Mouse (Mus musculus): ENCODE measurements around the gene Macrod2.
A peak's percentile ranks its signal among the peaks of the same experiment; 100 is the strongest.

Gene Macrod2

DNA sequence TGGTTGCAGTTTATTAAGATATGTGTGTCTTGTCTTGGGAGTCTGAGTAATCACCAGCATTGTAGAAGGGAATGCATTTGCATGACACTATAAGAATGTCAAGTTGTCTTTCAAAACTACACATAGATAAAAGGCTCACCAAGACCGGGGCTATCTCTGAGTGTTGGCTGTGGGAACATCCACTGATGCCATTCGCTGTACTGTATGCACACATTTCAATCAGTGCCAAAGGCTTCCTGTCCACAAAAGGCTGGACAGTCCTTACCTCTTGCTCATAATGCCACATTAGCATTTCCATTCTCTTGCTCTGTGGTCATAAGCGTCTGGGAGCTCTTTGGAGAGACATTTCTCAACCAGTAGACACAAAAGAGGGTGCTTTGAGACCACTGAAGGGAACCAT is 1713.8 kb downstream of the Macrod2 start:
- DNase-seq = no peak

DNA sequence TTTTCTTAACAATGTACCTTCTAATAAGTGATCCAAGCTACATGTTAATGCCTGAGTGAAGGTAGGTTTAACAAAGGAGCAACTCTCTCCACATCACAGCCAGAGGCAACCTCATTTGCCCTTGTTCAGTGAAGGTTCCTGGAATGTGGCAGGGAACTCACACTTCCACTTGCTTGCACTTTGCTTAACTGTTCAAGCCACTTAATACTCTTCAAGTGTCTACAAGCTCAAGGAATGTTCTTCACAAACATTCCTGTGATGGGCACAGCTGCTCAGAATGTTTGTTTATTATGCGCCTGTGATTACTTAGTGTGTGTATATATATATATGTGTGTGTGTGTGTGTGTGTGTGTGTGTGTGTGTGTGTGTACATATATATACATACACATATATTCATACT is 1721.5 kb downstream of the Macrod2 start:
- no peak for DNase-seq

DNA sequence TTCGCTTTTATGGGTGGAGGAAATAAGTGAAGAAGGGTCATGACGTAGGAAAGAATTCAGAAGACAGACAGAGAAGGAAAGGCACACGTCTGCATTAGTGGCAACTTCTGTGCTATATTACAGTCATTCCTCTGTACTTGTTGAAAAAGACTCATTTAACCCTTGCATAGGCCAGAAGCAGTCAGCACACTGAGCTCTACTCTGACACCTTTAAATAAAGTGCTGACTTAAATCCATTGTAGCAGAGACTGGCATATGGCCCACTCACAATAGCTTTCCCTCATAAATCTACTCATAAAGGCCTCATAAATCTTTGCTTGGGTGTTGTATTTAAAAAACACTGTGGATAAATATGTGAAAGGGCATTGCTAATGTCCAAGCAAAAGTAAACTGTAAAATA is 1733.0 kb downstream of the Macrod2 start:
- DNase-seq = no peak

DNA sequence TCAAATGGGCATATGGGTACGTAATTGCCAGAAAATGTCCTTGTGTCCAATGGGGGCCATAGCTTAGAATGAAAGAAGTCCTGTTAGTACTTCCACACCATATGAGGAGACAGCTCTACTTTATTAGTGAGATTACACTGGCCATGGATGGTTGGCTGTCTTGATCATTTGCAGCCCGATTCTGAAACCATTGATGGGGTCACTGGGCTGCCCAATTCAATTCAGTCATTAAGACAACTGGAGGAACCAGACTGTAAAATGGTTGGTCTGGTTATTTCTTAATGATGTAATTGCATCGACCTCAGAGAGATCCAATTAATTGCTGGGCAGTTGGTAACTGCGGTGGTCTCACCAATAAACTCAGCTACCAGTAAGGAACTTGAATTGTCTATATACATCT is 1734.1 kb downstream of the Macrod2 start:
- no peak for DNase-seq

DNA sequence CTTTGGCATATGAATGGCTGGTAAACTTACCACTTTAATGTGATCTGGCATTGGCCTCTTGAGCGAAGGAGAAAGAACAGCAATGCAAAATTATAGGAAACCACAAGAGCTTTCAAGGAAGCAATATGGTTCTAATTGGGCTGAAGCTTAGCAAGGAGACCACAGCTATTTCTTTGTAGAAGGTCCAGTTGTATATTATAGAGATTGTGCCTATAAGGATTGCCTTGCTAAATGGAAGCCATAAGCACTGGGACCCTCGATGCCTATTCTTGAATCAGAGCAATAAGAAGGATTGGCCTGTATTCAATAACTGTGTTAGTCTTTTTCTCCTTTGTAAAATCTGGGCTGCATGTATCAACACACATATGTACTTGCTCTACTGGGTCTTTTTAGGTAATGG is 1754.2 kb downstream of the Macrod2 start:
- no peak for DNase-seq

DNA sequence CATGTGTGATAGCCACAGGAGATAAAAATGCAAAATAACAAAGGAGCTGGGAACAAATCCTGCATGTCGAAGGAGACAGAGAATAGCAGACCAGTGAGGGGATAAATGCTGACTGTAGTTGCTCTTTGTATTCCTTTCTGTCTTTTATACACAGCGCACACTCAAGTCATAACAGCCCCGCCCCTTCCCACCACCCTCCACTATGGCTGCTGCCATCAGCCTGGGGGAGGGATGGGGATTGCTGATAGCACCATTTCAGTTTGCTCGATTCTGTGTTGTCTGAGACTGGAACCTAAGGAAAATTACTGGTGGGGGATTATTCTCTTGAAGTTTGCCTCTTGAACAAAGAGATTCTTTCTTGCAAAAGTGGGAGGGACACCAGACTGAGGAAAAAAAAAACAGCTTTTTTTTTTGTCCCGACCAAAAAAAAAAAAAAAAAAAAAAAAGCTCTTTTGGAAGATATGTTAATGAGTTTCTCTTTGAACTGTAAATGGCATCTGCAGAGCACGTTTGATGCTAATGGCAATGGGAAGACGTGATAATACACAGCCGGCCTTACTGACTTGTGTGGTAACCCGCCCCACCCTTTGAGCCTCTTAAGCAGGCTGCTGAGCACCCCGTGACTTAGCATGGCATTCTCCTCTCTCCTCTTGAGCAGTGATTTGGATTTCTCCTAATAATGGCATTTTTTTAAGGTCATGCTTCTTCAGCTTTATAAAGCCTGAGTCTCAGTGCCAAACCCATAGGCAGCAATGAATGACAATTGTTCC is 1768.6 kb downstream of the Macrod2 start:
- DNase-seq = no peak

DNA sequence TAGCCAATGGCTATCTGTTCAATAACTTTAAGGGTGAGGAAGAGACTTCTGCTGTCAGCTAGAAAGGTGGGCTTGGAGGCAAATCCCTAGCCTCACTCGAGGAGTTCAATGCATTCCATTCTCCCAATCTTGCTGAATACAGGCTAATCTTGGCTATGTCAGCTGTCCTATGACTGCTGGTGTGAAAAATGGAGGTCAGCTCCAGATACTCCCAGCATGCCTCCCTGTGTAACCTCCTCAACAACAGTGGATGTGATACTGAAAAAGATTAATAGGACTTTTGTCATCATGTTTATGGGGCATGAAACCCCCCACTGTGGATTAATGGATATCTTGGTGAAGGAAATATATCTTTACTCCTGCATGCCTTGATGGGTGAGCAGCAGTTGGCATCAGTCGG is 1774.5 kb downstream of the Macrod2 start:
- DNase-seq = no peak

DNA sequence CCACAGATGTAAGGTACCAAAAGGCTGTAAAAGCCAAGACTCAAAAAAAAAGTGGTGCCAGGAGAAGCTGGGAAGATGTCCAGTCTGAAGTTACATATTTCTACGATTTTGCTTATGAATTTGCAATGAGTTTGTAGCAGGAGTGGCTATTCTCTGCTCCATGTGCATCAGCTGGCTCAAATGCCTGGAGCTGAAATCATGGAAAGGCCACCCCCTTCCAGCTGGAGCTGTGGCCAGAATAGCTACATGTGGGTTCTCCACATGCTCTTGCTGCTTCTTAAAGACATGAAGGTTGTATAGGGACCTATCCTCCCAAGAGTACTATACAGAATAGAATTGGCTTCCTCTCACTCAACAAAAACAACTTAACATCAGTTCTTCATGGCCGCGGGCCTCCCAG is 1777.6 kb downstream of the Macrod2 start:
- DNase-seq = peak; percentile 14

DNA sequence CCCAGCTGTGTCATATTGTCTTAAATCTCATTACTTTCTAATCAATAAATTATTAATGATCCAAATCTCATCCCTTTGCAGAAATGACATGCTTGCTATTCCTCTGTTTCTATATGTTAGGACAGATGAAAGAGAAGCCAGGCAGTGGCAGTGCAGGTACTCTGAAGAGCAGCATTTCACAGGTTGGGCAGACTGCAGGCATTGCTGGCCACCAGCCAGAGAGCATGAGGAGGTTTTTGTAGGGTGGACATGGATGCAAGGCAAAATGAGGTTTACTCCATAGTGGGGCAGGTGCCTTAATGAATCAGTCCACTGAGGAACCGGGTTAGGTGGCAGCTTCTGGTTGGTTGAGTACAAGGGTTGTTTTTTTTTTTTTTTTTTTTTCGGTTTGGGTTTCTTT is 1778.9 kb downstream of the Macrod2 start:
- no peak for DNase-seq

DNA sequence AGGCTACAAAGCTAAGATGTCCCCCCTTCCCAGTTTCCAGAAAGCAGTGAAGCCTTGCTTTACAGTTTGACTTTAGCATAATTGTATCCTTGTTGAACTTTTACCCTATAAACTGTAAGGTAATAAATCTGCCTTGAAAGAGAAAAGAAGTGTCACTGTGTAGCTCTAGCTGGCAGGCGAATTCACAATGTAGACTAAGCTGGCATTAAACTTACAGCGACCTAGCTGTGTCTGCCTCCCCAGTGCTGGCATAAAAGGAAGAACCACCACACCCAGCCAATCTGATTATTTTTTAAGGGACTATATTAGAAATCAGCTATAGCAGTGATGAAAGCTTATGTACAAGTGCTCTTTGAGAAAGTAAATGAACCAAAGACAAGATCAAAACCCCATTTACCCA is 1791.8 kb downstream of the Macrod2 start:
- DNase-seq = no peak

DNA sequence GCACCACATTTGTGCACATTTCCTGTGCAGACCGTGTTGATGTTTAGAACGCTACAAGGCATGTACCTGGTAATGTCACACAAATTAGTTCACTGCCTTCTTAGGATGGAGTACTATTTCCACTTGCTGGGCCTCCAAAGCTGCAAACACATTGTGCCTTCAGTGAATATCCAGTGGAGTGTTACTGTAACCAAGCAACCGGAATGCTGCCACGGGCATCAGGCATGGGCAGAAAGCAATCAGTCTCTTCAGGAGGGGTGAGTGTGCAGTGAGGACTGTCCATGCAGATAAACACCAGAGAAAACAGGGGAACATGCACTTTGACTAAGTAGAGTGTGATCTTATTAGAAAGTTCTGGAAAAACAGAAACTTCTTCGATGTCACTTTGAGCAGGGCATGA is 1792.3 kb downstream of the Macrod2 start:
- DNase-seq = no peak

DNA sequence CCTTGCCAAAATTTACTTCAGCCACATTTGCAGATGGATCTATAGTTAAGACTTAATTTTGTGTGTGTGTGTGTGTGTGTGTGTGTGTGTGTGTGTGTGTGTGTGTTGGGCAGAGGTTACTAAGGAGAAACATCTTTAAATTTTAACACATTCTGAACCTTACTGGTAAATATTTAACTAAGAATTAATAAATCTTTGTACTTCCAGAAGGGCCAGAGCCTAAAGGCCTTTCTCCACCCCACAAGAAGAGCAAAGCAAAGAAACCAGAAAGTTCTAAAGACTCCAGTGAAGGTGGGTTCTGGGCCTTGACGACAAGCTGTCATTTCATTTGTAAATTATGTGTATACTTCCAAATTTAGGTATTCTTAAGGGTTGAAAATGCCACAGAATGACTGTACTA is 1822.3 kb downstream of the Macrod2 start:
- DNase-seq = no peak

DNA sequence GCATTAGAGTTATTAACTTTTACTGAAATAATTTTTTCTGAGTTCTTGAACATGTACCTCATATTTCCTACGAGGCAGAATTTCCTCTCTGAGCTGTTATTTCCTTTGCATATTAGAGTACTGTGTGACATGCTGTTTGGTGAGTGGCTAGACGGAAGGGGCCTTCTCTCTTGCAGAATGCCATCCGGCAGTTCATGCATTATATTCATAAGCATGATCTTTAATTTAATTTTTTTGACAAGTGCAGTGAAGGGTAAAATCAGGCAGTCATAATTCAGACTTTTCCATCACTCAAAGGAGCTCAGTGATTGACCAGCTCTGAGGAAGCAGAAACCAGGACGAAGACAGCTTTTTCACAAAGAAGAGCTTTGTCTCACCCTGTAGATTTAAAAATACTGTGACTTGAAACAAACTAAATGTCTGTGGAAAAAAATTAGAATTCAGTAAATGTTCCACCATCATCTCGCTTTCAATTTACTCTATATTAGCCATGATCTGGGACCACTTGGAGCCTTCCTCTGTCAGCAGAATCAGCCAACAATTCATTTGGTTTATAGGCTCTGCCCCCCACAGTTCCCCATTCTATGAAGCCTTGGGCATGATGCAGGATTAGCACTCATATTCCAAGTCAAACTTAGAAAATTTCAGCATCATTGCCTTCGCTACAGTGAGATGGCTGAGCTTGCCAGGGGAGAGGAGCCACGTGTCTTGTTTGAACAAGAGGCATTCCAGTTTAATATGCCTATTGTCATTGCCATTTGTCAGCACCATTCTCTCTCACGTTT is 1827.2 kb downstream of the Macrod2 start:
- no peak for DNase-seq

DNA sequence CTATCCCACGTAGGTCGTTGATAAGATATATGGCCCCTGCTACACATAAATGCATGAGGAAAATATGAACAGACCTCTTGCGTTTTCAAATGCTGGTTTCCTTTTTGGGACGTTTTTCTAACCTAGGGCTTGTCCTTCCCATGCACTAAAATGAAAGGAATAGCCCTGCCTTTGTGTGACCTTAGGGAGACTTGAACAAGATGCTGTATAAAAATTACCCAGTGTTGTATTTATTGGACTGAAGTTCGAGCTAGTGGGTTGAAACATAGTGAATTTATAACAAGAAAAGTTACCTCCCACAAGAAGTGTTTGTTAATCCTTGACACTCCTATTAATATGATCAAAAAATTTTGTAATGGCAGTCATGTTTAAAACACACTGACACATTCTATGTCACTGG is 1827.8 kb downstream of the Macrod2 start:
- no peak for DNase-seq

DNA sequence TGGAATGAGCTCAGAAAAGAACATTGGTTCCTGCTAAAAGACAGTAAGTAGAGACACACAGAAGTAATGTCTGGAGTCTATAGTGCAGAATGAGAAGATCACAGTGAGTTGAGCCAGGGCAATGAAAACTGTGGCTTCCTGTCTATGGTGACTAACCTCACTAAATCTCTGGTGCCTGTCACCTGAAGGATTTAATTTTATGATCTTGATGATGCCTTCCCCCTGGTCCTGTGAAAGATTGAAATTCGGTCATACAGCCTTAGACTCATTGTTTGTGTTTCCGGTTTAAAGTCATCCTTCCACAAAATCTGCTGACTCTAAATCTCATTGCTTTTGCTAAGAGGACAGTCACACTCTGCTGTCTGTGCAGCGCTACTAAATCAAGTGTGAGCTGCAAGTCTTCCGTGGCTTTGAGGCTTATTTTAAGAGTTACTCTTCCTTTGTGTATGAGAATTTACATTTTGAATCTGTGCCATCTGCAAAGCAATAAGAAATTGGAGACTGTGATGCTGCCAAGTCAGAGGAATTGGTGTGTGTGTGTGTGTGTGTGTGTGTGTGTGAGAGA is 1836.0 kb downstream of the Macrod2 start:
- no peak for DNase-seq

DNA sequence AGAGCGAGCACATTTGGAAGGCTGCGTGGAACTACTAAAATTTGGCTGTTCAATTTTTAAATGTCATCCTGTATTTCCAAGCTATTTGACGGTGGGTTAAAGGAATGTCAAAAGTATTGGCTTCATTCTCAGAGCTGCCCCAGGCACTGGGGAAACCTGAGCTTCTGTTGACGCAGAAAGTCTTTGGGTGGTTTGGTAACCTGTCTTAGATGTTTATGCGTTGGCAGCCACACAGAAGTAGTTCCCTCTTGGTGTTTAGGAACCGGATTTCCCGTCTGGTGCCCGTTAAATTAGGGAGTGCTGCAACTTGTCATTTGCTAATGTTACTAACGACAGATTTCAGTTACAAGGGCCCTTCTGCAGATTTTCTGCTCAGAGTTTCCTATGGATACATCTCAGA is 1837.7 kb downstream of the Macrod2 start:
- no peak for DNase-seq

DNA sequence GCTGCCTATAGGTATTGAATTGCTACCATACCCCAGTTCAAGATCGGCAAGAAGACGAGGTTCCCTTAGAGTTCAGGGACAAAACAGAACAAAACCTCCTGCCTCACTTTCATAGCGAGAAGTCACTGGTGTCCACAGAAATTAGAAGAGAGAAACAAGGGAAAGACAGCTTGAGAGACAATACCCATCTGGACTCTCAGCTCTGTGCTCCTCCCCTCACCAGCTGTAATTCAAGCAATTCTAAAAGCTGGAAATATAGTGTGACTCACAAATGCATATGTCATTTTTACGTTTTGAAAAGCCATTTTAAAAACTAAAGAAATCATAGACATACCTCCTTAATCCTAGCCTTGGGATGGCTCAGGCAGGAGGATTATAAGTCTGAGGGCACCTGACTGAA is 1848.4 kb downstream of the Macrod2 start:
- DNase-seq = no peak

DNA sequence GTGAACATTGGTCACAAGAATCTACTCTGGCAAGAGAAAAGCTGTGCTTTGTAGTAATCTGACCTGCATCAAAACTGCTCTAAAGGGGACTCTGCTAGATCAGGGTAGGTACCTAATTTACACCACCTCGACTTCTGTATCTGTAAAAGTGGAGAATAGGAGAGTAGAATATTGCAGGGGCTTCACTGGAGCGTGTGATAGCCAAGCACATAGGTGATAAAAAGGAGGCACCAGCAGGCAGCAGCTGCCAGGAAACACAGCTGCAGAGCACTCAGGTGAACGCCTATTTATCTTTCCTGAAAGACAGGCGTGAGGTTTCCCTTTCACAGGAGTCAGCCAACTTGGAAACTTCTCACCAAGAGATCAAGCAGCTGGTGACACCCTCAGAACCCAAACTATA is 1855.3 kb downstream of the Macrod2 start:
- DNase-seq = no peak

DNA sequence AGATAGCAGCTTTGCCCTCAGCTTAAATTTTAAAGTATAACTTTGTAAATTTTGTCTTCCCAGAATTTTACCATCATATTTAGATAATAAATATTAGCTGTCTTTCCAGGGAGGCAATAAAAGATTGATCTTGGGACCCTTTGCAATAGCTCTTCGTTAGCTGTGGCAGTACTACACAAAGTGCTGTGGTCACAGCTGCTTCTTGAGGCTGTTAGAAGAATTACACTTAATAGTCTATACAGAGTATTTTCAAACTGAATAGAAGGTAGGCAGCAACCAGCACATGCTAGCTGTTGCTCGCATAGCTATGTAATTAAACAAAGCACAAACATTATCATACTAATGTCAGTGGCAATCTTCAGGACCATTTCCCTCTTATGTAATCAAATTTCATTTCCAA is 1856.4 kb downstream of the Macrod2 start:
- no peak for DNase-seq

DNA sequence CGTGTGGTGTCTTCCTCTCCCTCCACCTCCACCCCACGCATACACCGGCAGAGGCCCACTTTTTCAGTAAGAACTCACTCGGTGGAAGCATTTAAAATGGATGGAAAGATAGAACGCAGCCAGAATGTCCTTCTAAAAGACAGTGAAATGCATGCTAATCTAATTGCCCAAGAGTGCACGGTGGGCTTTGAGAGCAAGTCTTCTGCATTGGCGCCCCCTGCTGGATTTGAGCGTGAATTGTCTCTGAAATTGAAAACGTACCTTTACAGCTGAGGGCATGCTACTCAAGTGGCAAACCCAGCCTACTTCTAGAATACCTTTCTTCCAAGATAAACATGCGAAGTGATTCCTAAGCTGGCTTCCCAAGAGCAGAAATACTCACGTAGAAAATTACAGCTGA is 1858.8 kb downstream of the Macrod2 start:
- DNase-seq = peak; percentile 84

DNA sequence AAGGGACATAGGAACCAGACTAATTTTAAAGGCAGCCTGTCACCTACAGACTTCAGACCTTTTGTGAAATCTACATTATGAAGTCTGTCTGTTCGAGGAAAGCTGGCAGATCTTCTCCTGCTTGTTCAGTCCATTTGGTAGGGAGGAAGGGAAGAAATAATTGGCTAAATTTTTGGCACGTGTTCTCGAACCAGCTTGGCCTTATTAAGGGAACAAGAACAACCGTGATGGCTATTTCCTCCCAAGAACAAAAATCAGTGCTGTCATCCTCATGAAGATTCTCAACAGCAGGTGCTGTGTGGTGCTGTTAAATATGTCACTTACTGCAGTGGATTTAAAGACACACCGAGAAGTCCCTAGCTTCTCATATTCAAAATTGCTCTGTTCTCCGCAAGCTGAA is 1859.5 kb downstream of the Macrod2 start:
- no peak for DNase-seq

DNA sequence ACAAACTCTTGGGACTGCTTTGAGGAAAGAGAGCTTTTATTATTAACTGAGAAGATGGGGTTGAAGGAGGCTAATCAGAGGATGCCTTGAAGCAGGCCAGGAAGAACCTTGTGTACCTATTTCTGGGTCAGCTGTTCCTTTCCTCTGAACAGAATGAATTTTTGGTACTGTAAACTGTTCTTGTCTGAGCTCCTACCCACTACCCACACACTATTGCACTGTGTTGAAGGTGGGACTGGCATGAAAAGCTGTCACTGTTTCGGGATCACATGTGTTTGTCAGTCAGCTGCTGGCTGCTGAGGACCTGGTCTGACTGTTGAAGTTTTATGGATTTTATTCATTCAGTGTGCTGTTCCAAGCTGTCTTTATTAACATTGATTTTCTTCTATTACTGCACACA is 1862.4 kb downstream of the Macrod2 start:
- DNase-seq = no peak

DNA sequence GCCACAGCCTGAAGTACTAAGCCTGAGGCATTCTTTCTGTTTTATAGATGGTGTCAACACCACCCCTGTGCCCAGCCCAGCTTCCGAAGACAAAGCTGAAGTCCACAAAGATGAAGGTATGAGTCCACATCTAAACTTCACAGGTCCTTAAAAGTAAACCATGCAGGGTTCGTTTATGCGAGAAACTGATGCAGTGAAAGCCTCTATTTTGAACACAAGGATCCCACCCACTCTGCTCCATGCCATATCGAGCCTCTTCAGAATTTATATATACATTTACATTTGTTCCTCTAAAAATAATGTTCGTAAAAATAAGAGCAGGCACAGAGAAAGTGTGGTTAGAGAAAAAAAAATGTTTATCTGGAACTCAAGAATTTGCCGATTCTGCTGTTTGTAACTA is 1865.9 kb downstream of the Macrod2 start:
- DNase-seq = no peak

DNA sequence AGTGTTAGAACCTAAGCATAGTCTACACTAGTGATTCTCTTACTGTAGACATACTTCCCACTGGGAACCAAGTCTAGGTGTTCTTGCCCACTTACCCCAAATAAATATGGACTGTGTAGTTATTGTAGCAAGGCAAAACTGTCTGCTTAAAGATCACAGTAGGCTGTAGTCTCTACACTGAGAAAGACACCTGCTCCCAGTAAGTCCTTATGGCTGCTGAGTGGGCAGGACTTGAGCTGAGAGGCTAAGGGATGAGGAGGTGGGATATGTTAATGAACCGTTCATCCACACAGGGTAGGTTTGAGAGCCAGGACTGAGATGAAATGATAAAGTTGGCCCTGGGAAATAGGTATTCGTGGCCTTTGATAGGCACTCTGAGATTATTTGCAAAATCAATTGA is 1869.6 kb downstream of the Macrod2 start:
- DNase-seq = no peak
